Mouse (Mus musculus): ENCODE results near the gene Trnau1ap. TPM values are rescaled to one million over a fixed set of nuclear protein-coding genes. Genes with fewer than 3 reads are reported as not detected.

Gene Trnau1ap
- polyA plus RNA-seq, 1 experiment: 12.3 TPM

Other genes starting within 250 kb of the Trnau1ap start
- gene Oprd1, start 185.1 kb downstream of the Trnau1ap start, polyA plus RNA-seq (2012; rRNA removed): 1.4 and 1.6 TPM in 2 replicates
- 22.1 and 22.2 TPM in 2 replicates for gene Ythdf2, start 117.2 kb downstream of the Trnau1ap start, polyA plus RNA-seq (2012; rRNA removed)
- 9.7 and 12.1 TPM in 2 replicates for gene Gmeb1, start 67.9 kb downstream of the Trnau1ap start, polyA plus RNA-seq (2012; rRNA removed)
- gene Taf12, start 55.2 kb downstream of the Trnau1ap start, polyA plus RNA-seq (2012; rRNA removed): 19.4 and 23.4 TPM in 2 replicates
- gene Rab42, start 26.2 kb downstream of the Trnau1ap start, polyA plus RNA-seq (2012; rRNA removed): 2.3 and 3.6 TPM in 2 replicates
- gene Rcc1, start 24.1 kb upstream of the Trnau1ap start, polyA plus RNA-seq (2012; rRNA removed): 7.5 and 8.7 TPM in 2 replicates
- gene Phactr4, start 93.0 kb upstream of the Trnau1ap start, polyA plus RNA-seq (2012; rRNA removed): 9.1 and 14.1 TPM in 2 replicates
- 5.6 and 7.5 TPM in 2 replicates for gene Med18, start 134.4 kb upstream of the Trnau1ap start, polyA plus RNA-seq (2012; rRNA removed)
- gene Sesn2, start 181.0 kb upstream of the Trnau1ap start, polyA plus RNA-seq (2012; rRNA removed): 9.8 and 10.1 TPM in 2 replicates
- gene Atpif1, start 204.1 kb upstream of the Trnau1ap start, polyA plus RNA-seq (2012; rRNA removed): 367 and 421 TPM in 2 replicates
- 138 and 139 TPM in 2 replicates for gene Dnajc8, start 206.0 kb upstream of the Trnau1ap start, polyA plus RNA-seq (2012; rRNA removed)
- gene Ptafr, start 234.5 kb upstream of the Trnau1ap start, polyA plus RNA-seq (2012; rRNA removed): 10.2 and 11.3 TPM in 2 replicates

All from urinary bladder, adult 2 months (tissue).